Mouse (Mus musculus): ENCODE measurements around the gene Fibin. TPM values are rescaled to one million over a fixed set of nuclear protein-coding genes. Genes with fewer than 3 reads are reported as not detected.

Gene Fibin
- polyA plus RNA-seq, 2 experiments = 0.24 to 0.28 TPM

DNA sequence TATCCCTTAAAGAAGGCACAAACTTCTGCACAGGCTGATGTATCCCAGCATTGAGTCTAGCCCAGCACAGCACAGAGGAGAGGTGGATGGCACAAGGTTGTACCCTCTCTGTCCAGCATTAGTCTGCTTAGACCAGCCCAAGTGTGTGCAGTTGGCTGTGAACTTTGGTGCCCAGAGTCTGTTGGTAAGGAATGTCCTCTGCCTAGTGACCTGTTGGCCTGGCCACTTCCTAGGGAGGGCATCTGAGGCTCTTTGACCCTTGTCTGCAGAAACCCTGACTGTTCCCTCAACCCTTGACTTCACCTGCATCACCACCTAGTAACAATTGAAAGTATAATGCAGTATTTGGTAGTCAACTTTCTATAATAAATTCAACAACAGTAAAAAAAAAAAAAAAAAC is 2.4 kb upstream of the Fibin start:
- no peak overlapping the region for H3K4me2 ChIP-seq (ENCODE audit: low read depth)
- no peaks in the 10 kb centered on the region for H3K36me3 ChIP-seq (replicated peaks; ENCODE audit: control insufficient read depth, insufficient read depth, low read depth)
- no peak overlapping the region for H3K27ac ChIP-seq
- no peaks in the 10 kb centered on the region for H3K4me1 ChIP-seq (replicated peaks; ENCODE audit: control insufficient read depth in 2 of 2, insufficient read depth in 2 of 2, low read length in 1 of 2)
- no peak overlapping the region for H3K4me3 ChIP-seq (ENCODE audit: insufficient read depth in 1 of 2, low read depth in 2 of 2, low read length in 2 of 2)
- TF ChIP-seq EP300 (IDR thresholded peaks at IDR 0.05; ENCODE audit: low read depth) (no peak), CTCF (IDR thresholded peaks at IDR 0.05; ENCODE audit: low read depth) (no peak)
- no peak for DNase-seq (ENCODE audit: low read depth in 3 of 3, low spot score in 3 of 3)
- H3K9me3 ChIP-seq (ENCODE audit: control insufficient read depth, low read length) = no peaks in the 10 kb centered on the region
- H3K27me3 ChIP-seq (ENCODE audit: control insufficient read depth, insufficient read depth, low read length) = no peaks in the 10 kb centered on the region; the same call in none of the 2 replicates
- no peak for ATAC-seq (ENCODE audit: insufficient read depth)
- H3K9ac ChIP-seq (replicated peaks) = no peak overlapping the region

DNA sequence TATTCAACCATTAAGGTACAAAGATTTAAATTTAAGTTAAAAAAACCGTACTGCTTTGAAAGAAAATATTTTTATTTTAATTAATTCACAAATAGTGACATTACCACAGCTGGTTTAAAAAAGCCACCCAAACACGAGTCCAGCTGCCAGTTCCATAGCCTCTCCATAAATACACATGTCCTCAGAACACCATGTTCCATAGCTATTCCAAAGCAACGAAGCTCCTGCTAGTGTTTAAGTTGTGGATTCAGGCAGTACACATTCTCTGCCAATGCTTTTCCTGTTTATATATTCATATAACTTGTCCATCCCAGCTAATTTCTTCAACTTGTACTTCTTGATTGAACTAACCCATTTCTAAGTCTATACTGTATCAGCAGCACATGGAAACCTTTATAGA is 872 bp upstream of the Fibin start:
- no peaks in the 10 kb centered on the region for H3K36me3 ChIP-seq (replicated peaks; ENCODE audit: control insufficient read depth, insufficient read depth, low read depth)
- H3K27me3 ChIP-seq (ENCODE audit: control insufficient read depth, insufficient read depth, low read length) = no peaks in the 10 kb centered on the region; the same call in none of the 2 replicates
- ATAC-seq (ENCODE audit: insufficient read depth) (no peak), DNase-seq (ENCODE audit: low read depth in 3 of 3, low spot score in 3 of 3) (no peak)
- WGBS (ENCODE audit: insufficient replicate concordance) = 52% methylated on average over 3 of the region's 3 CpGs
- H3K9me3 ChIP-seq (ENCODE audit: control insufficient read depth, low read length) = no peaks in the 10 kb centered on the region
- H3K9ac ChIP-seq (replicated peaks) = no peak overlapping the region
- no peak overlapping the region for H3K4me3 ChIP-seq (ENCODE audit: insufficient read depth in 1 of 2, low read depth in 2 of 2, low read length in 2 of 2)
- no peak overlapping the region for H3K27ac ChIP-seq
- no peak overlapping the region for H3K4me2 ChIP-seq (ENCODE audit: low read depth)
- no peaks in the 10 kb centered on the region for H3K4me1 ChIP-seq (replicated peaks; ENCODE audit: control insufficient read depth in 2 of 2, insufficient read depth in 2 of 2, low read length in 1 of 2)
- no peak for TF ChIP-seq CTCF (IDR thresholded peaks at IDR 0.05; ENCODE audit: low read depth)
- no peak for TF ChIP-seq EP300 (IDR thresholded peaks at IDR 0.05; ENCODE audit: low read depth)

DNA sequence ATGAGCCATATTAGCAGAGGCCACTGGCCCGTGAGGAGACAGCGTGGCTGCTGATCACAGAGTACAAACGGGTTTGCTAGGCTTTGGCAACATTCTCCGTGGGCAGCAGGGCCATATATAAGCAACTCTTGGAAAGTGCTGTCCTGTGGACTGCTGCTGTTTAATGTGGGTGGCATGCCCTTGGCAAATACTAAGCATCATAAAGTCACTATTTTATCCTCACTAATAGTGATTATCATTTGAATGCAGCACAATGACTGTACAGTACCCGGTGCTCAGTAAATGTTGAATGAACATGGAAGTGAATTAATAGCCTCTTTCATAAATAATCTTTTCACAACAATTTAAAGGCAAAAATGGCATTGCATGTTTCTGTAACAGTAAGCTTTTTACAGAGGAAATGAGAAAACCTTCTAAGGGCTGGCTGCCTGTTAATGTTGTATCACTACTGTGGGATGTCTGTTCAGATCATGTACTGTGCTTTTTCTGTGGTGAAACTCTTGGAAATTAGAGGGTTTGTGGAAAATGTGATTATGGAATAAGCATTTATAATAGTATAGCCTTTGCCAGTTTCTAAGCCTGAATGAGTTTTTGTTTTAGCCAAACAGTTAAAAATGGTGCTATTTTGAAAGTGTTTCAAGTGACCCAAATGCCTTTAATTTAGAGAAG is 9.5 kb downstream of the Fibin start:
- Histone ChIP-seq H3K4me3 (ENCODE audit: insufficient read depth in 1 of 2, low read depth in 2 of 2, low read length in 2 of 2) (no peak overlapping the region), H3K27ac (no peak overlapping the region), H3K4me2 (ENCODE audit: low read depth) (no peak overlapping the region), H3K36me3 (replicated peaks; ENCODE audit: control insufficient read depth, insufficient read depth, low read depth) (no peaks in the 10 kb centered on the region), H3K4me1 (replicated peaks; ENCODE audit: control insufficient read depth in 2 of 2, insufficient read depth in 2 of 2, low read length in 1 of 2) (no peaks in the 10 kb centered on the region), H3K9me3 (ENCODE audit: control insufficient read depth, low read length) (no peaks in the 10 kb centered on the region), H3K9ac (replicated peaks) (no peak overlapping the region), H3K27me3 (ENCODE audit: control insufficient read depth, insufficient read depth, low read length) (no peaks in the 10 kb centered on the region)
- 63% methylated on average over 5 of the region's 5 CpGs for WGBS (ENCODE audit: insufficient replicate concordance)
- DNase-seq (ENCODE audit: low read depth in 3 of 3, low spot score in 3 of 3) (no peak), ATAC-seq (ENCODE audit: insufficient read depth) (no peak)
- no peak for TF ChIP-seq EP300 (IDR thresholded peaks at IDR 0.05; ENCODE audit: low read depth)
- TF ChIP-seq CTCF (IDR thresholded peaks at IDR 0.05; ENCODE audit: low read depth) = no peak

DNA sequence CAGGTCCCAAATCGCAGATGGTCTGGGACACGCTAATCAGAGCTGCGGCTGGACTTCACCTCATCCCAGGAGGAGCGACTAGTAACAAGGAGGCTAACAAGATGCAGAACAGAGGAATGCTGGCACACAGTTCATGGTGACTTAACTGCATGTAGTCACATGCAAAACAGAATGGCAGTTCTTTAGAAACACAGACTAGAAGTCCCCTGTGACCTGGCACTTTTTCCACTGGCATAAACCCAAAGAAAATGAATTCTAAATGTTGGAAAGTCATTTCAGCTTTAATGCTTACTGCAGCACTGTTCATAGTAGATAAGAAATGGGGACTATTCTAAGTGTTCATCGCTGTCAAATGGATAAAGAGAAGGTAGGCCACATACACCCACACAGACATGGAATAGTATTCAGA is 11.1 kb downstream of the Fibin start:
- no peak for DNase-seq (ENCODE audit: low read depth in 3 of 3, low spot score in 3 of 3)
- no peak for ATAC-seq (ENCODE audit: insufficient read depth)
- Histone ChIP-seq H3K4me3 (ENCODE audit: insufficient read depth in 1 of 2, low read depth in 2 of 2, low read length in 2 of 2) (no peak overlapping the region), H3K4me1 (replicated peaks; ENCODE audit: control insufficient read depth in 2 of 2, insufficient read depth in 2 of 2, low read length in 1 of 2) (no peaks in the 10 kb centered on the region), H3K9ac (replicated peaks) (no peak overlapping the region), H3K36me3 (replicated peaks; ENCODE audit: control insufficient read depth, insufficient read depth, low read depth) (no peaks in the 10 kb centered on the region), H3K27me3 (ENCODE audit: control insufficient read depth, insufficient read depth, low read length) (no peaks in the 10 kb centered on the region), H3K4me2 (ENCODE audit: low read depth) (no peak overlapping the region), H3K27ac (no peak overlapping the region), H3K9me3 (ENCODE audit: control insufficient read depth, low read length) (no peaks in the 10 kb centered on the region)
- TF ChIP-seq EP300 (IDR thresholded peaks at IDR 0.05; ENCODE audit: low read depth) (no peak), CTCF (IDR thresholded peaks at IDR 0.05; ENCODE audit: low read depth) (no peak)
- WGBS (ENCODE audit: insufficient replicate concordance) = 58% methylated on average over 5 of the region's 5 CpGs

DNA sequence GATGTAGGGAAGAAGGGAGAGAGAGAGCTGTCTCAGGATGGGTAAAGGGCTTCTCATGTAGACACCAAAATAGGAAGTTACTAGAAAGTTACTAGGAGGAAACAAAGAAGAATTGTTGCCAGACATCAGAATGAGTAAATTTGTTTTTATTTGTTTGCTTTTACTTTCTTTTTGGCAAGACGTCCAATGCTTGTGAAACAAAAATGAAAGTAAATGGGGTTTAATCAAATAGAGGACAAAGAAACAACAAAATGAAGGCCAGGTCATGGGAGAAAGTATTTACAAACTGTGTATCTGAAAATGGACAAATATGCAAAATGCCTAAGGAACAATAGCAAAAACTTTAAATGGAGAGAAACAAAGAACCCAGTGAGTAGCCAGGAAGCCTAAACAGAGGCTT is 11.6 kb downstream of the Fibin start:
- TF ChIP-seq EP300 (IDR thresholded peaks at IDR 0.05; ENCODE audit: low read depth) = no peak
- TF ChIP-seq CTCF (IDR thresholded peaks at IDR 0.05; ENCODE audit: low read depth) = no peak
- H3K4me1 ChIP-seq (replicated peaks; ENCODE audit: control insufficient read depth in 2 of 2, insufficient read depth in 2 of 2, low read length in 1 of 2) = no peaks in the 10 kb centered on the region
- no peaks in the 10 kb centered on the region for H3K36me3 ChIP-seq (replicated peaks; ENCODE audit: control insufficient read depth, insufficient read depth, low read depth)
- DNase-seq (ENCODE audit: low read depth in 3 of 3, low spot score in 3 of 3) (no peak), ATAC-seq (ENCODE audit: insufficient read depth) (no peak)
- no peaks in the 10 kb centered on the region for H3K27me3 ChIP-seq (ENCODE audit: control insufficient read depth, insufficient read depth, low read length)
- no peaks in the 10 kb centered on the region for H3K9me3 ChIP-seq (ENCODE audit: control insufficient read depth, low read length)
- H3K27ac ChIP-seq = no peak overlapping the region
- WGBS (ENCODE audit: insufficient replicate concordance) = 39% methylated on average over 1 of the region's 1 CpGs
- no peak overlapping the region for H3K4me2 ChIP-seq (ENCODE audit: low read depth)
- H3K4me3 ChIP-seq (ENCODE audit: insufficient read depth in 1 of 2, low read depth in 2 of 2, low read length in 2 of 2) = no peak overlapping the region
- H3K9ac ChIP-seq (replicated peaks) = no peak overlapping the region
